Mouse (Mus musculus) T-cell, adult 2 months (primary cell): ENCODE measurements around the gene Rbm20.

Experiments
- DNase-seq: peaks from one replicate; pipeline ENCODE4 v3.0.0; 2022; ENCODE audit warnings: low spot score

Rbm20 gene

GRCm38 (mm10) chr19:53810584-53810983, 133.5 kb downstream of the Rbm20 start:
- DNase-seq = no peak

- no peak for DNase-seq
These were observed 136.5 kb downstream of the Rbm20 start for GRCm38 (mm10) chr19:53813576-53813975.

DNA sequence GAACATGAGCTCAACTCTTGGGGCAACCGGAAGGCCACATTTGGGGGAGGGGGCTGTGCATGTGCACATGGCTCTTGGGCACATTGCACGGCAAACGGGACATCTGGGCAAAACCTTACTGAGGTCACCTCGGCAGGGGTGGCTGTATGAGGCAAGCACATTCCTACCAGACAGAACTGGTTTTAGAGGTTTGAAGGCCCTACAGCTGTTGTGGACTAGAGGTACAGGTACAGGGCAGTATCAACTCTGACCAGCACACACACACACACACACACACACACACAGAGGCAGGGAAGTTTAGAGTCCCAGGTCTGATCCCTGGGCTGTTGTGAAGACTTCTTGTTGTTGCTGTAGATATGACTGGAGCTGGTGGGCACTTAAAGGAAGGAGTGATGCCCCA, 138.6 kb downstream of the Rbm20 start:
- no peak for DNase-seq

DNA sequence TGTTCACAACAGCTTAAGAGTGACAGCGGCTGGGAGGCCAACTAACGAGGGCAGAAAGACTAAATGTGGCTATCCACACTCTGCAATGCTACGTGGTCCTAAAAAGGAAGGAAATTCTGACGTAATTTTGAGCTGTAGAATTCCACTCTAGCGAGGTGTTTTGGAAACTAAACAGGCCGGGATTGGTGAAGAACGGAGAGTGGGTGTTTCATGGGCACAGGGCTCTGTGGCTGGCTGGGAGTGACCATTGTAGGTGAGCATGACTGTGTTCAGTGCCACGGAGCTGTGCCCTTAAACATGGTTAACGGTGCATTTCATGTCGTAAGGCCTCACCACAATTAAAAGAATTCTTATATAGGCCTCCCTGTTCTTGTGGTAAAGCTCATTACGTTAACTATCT, 139.1 kb downstream of the Rbm20 start:
- no peak for DNase-seq

- no peak for DNase-seq
These were observed 142.2 kb downstream of the Rbm20 start for GRCm38 (mm10) chr19:53819299-53819698.

DNA sequence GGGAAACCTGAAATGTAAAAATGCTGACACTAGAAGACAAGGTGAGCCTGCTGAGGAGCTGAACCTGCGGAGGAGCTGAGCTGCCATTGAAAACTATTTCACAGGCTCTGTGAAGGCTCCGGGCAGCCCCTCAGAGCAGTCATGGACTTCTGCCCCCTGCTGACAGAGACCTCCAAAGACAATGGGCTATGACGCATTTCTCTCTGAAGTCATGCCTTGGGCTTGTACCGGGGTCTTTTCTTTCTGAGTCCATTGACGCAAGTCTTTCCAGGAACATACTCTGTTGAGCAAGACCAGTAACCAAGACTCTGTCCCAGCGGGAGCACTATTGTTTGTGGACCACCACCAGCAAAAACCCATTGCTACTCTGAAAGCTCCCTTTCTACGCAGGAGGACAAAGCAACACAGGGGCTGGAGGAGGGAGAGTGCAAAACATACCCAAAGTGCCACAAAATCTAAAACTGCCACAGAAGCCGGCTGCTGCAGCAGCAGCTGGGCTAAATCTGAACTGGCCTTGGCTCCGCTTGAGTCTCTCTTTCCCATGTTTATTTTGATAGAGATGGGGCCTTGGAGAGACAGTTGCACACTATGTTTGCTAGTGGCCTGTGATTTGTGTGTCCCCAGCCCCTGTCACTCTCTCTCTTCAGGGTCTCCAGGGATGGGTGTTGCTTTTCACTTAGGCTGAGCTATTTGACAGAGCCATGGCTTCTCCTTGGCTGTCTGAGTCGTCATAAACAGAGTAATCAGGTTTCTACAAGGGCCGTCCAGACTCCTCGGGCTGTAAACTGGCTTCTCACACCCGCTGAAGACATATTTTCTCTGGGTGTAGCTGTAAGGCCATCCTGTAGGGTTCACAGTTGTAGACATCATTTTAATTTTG, 144.4 kb downstream of the Rbm20 start:
- peak; percentile 23 for DNase-seq

- no peak for DNase-seq
These were observed 146.7 kb downstream of the Rbm20 start for GRCm38 (mm10) chr19:53823847-53824246.

DNA sequence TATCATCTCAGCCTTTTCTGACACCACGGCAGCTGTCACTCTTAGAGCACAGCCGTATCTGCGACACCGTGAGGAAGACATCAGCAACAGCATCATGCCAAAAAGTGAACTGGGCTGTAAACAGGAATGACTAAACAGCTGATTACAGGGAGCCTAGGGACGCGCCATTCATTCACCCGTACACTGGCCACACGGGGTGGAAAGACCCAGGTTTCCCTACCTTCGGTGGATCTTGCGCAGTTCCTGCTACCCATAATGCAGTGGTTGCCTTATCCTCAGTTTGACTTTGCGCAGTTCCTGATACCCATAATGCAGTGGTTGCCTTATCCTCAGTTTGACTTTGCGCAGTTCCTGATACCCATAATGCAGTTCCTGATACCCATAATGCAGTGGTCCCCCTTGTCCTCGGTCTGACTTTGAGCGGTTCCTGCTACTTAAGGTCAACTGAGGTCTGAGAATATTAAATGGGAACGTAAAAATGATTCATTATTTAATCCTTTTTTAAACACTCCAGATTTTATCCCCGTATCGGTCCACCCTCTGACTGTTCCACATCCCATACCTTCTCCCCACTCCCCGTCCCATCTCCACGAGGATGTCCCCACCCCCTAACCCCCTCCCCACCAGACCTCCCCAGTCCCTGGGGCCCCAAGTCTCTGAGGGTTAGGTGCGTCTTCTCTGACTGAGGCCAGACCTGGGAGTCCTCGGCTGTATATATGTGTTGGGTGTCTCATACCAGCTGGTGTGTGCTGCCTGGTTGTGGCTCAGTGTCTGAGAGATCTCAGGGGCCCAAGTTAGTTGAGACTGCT, 148.0 kb downstream of the Rbm20 start:
- peak; percentile 61 for DNase-seq

GRCm38 (mm10) chr19:53829990-53830389, 152.9 kb downstream of the Rbm20 start:
- no peak for DNase-seq

DNA sequence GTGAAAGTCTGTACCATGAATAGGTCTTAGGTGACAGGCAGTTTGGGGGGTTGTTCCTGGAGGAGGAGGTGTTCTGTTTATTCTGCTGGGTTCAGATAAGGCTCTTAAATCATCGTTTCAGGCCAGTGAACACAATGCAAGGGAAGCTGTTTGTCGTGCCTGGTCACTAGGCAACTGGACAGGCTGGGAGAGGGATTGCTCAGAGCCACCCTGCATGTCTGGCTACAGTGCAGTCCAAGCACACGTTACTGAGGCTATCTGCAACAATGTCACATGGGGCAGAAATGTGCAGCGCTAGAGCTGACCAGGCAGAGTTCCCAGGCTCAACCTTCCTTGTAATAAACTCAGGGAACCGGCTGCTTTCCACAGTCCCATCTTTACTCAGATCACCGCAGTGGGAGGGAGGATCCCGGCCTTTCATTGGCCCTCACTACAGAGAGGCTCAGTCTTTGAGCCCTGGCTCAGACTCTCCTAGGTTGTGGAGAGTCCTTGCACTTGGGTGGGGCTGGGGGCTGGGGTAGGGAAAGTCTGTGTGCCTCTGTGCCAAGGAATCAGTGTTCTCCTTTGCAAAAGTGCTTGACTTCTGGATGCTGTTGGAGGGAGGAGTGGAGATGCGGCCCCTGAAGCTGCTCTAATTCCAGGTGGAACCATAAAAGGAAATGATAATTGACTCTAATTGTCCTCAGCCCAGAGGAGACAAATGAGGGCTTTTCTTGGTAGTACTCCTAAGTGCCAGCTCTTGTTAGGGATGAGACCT, 153.5 kb downstream of the Rbm20 start:
- DNase-seq = no peak

DNA sequence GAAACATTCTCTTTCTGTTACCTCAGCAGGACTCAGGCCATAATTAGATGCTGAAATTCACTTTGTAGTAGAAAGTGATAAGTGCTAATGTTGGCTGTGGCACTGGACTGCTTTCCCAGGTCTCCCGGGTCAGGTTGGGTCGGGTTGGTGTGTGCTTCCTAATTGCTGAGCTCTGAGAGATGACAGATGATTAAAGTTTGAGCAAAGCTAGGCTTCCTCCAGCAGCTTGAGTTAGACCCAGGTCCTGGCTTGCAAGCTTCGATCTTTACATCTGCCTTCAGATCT, 154.0 kb downstream of the Rbm20 start:
- no peak for DNase-seq

DNA sequence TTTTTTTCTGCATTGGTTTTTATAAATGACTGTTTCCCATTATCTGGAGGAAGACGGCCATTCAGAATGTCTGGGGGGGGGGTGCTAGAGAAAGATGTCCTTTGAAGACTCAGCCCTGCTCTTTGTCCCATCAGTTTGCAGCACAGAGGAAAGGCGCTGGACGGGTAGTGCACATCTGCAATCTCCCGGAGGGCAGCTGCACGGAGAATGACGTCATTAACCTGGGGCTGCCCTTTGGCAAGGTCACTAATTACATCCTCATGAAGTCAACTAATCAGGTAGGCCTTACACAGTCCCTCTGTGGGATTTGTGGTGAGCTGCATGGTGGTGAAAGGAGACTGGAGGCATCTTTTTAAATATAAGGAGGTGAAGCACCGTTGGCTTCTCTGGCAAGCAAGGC, 155.4 kb downstream of the Rbm20 start:
- DNase-seq = no peak

- DNase-seq = no peak
These were observed 156.8 kb downstream of the Rbm20 start for GRCm38 (mm10) chr19:53833745-53834369.

DNA sequence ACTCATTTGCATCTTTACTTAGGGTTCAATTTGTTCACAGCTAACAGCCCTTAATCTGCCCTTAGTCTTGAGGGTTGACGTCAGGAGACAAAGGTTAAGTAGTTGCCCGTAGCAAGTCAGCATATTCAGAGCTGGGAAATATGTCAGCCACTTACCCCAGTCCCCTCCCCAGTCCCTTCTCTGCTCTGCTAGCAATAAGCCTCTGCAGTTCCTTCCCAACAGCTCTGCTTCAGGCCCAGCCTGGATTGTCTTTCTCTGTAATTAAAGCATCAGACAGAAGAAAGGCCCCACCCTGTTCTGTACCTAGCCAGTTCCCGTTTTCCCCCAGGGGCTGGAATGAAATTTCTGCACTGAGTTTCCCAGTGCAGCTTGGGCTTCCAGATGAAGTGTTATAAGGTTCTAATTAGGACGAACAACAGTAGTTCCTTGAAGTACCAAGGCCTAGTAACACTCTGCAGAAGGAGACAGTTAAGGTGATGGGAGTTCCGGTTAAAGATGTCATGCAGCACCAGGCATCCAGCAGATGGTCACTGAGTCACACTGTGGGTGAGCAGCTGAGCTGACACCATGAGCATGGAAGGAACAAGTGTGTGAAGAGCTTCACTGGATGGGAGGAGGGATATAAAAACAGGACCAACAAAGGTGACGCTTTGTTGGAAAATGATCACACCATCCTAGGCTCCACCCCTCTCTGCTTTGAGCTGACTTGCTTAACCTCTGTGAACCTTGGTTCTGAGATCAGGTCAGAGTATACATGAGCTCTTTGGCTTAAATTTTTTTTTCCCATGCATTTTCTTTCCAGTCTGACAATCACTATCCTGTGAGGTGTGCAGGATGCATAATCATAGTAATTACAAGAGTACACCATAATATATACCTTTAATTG, 159.7 kb downstream of the Rbm20 start:
- no peak for DNase-seq

DNA sequence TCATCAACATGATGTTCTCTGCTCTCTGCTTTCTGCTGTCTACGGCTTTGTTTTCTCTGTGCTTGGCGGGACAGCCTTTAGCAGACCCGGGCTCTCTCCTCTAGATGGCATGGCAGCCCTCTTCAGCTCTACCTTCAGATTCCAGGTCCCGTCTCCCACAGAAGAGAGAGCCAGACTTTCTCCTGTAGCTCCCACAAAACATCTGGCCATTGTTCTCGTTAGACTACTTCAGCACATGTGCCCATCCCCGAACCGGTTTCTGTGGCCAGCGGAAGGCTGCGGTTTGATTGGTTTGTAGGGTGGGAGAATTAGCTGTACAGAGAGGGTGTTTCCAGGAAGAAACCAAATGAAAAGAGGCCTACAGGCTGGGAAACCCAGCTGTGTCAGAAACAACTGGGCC, 161.7 kb downstream of the Rbm20 start:
- DNase-seq = peak; percentile 49

DNA sequence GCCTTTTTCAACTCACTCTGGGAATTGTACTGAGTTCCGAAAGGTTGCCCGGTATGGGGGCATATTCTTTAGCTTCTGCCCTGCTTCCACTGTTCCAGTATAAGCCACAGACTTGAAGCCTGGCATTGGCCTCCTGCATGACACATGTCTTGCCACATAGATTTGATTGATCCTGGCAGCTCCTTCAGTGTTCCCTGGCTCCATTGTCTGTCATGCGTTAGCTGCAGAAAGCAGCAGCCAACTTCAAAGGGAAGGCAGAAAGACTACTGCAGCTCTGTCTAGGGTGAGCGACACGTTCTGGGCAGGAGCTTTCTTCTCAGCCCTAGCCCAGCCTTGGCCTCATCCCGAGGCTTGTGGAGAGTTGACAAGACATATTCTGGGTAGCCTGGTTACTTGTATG, 162.7 kb downstream of the Rbm20 start:
- no peak for DNase-seq

DNA sequence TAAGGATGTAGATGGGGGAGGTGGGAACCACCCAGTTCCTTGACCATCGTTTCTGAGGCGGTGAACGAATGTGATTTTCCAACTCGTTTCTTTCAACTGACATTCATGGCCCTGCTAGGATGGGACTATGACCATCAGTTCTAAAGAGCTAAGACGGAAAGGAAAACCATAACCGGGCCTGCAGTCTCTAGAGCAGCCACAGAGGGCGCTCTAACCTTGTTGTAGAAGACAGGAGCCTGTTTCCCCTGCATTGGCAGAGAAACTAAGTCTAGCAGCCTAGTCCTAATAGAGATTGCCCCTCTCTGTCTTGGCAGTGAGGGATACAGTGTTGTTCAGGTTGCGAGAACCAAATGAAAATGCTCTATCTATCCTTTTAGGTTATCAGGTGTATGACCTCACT, 164.8 kb downstream of the Rbm20 start:
- DNase-seq = peak; percentile 81

DNA sequence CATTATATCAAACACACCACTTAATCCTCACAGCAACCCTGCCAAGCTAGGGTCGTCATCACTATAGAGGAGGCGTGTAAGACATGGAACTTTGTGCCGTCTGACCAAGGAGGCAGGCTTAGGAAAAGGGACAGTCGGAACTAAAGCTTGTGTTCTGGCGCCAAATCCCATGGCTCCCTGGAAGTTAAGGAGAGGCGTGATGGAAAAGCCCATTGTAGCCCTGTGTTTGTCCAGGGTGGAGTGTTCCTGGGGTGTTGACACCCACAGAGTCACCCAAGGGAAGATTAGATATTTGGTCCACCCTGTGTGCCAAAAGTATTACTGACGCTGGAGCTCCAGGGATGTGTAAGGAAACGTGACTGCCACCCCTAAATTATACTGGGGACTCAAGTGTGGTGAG, 166.9 kb downstream of the Rbm20 start:
- no peak for DNase-seq

GRCm38 (mm10) chr19:53848272-53848995, 171.3 kb downstream of the Rbm20 start:
- DNase-seq = no peak

GRCm38 (mm10) chr19:53850166-53850922, 173.2 kb downstream of the Rbm20 start:
- no peak for DNase-seq
